Mouse (Mus musculus): ENCODE data around the gene Abca12.

Gene Abca12

GRCm38 (mm10) chr1:71414810-71415209 lies at the start of gene Abca12:
Abca12 (minus strand) TSS chr1:71414910.
- in situ Hi-C loops (cut with MboI; ENCODE audit: low sequenced_read_pairs), result no loop called here

GRCm38 (mm10) chr1:71457961-71458360 lies 43.3 kb upstream of the Abca12 start:
- in situ Hi-C loops (cut with MboI; ENCODE audit: low sequenced_read_pairs), result no loop called here

- in situ Hi-C loops (cut with MboI; ENCODE audit: low sequenced_read_pairs), result no loop called here
Measured at GRCm38 (mm10) chr1:71447424-71447823, 32.7 kb upstream of the Abca12 start.

GRCm38 (mm10) chr1:71421741-71422333 lies 7.1 kb upstream of the Abca12 start:
- in situ Hi-C loops (cut with MboI; ENCODE audit: low sequenced_read_pairs), result no loop called here

- in situ Hi-C loops (cut with MboI; ENCODE audit: low sequenced_read_pairs), result no loop called here
Measured at GRCm38 (mm10) chr1:71418467-71418866, 3.8 kb upstream of the Abca12 start.

- in situ Hi-C loops (cut with MboI; ENCODE audit: low sequenced_read_pairs), result no loop called here
Measured at GRCm38 (mm10) chr1:71417951-71418350, 3.2 kb upstream of the Abca12 start.

- in situ Hi-C loops (cut with MboI; ENCODE audit: low sequenced_read_pairs), result no loop called here
Measured at GRCm38 (mm10) chr1:71414084-71414483, 626 bp downstream of the Abca12 start.

- in situ Hi-C loops (cut with MboI; ENCODE audit: low sequenced_read_pairs), result no loop called here
Measured at GRCm38 (mm10) chr1:71413114-71413513, 1.6 kb downstream of the Abca12 start.

- in situ Hi-C loops (cut with MboI; ENCODE audit: low sequenced_read_pairs), result no loop called here
Measured at GRCm38 (mm10) chr1:71407711-71408110, 7.0 kb downstream of the Abca12 start.

- in situ Hi-C loops (cut with MboI; ENCODE audit: low sequenced_read_pairs), result no loop called here
Measured at GRCm38 (mm10) chr1:71397635-71398034, 17.1 kb downstream of the Abca12 start.

GRCm38 (mm10) chr1:71396105-71396504 lies 18.6 kb downstream of the Abca12 start:
- in situ Hi-C loops (cut with MboI; ENCODE audit: low sequenced_read_pairs), result no loop called here

- in situ Hi-C loops (cut with MboI; ENCODE audit: low sequenced_read_pairs), result no loop called here
Measured at GRCm38 (mm10) chr1:71394177-71394576, 20.5 kb downstream of the Abca12 start.

- in situ Hi-C loops (cut with MboI; ENCODE audit: low sequenced_read_pairs), result no loop called here
Measured at GRCm38 (mm10) chr1:71393489-71393888, 21.2 kb downstream of the Abca12 start.

GRCm38 (mm10) chr1:71392463-71392862 lies 22.2 kb downstream of the Abca12 start:
- in situ Hi-C loops (cut with MboI; ENCODE audit: low sequenced_read_pairs), result no loop called here

GRCm38 (mm10) chr1:71386593-71386992 lies 28.1 kb downstream of the Abca12 start:
- in situ Hi-C loops (cut with MboI; ENCODE audit: low sequenced_read_pairs), result no loop called here

- in situ Hi-C loops (cut with MboI; ENCODE audit: low sequenced_read_pairs), result no loop called here
Measured at GRCm38 (mm10) chr1:71384098-71384497, 30.6 kb downstream of the Abca12 start.

- in situ Hi-C loops (cut with MboI; ENCODE audit: low sequenced_read_pairs), result no loop called here
Measured at GRCm38 (mm10) chr1:71373090-71373489, 41.6 kb downstream of the Abca12 start.

- in situ Hi-C loops (cut with MboI; ENCODE audit: low sequenced_read_pairs), result no loop called here
Measured at GRCm38 (mm10) chr1:71370266-71370665, 44.4 kb downstream of the Abca12 start.

GRCm38 (mm10) chr1:71367770-71368169 lies 46.9 kb downstream of the Abca12 start:
- in situ Hi-C loops (cut with MboI; ENCODE audit: low sequenced_read_pairs), result no loop called here

GRCm38 (mm10) chr1:71342861-71343554 lies 71.7 kb downstream of the Abca12 start:
- in situ Hi-C loops (cut with MboI; ENCODE audit: low sequenced_read_pairs), result no loop called here

GRCm38 (mm10) chr1:71342261-71342594 lies 72.5 kb downstream of the Abca12 start:
- in situ Hi-C loops (cut with MboI; ENCODE audit: low sequenced_read_pairs), result no loop called here

- in situ Hi-C loops (cut with MboI; ENCODE audit: low sequenced_read_pairs), result no loop called here
Measured at GRCm38 (mm10) chr1:71341370-71342260, 73.1 kb downstream of the Abca12 start.
